19 mouse cellular contexts compared by ENCODE assay signal in genomic region chr10:16524101-16524500, GRCm38 (mm10).
DNase-seq lines count a peak whose midpoint lies in the region; TF ChIP-seq lines count a peak whose summit lies in the region.
"Had no signal": no experiment of that assay in that cellular context is flagged by ENCODE, and none has a peak within 500 bp of the region (broad histone marks: within the 10 kb centered on the region; RNA-seq: fewer than 3 reads in every experiment).

No protein-coding gene starts in this region.

- no peaks in the 10 kb centered on the region for H3K79me2 ChIP-seq in C2C12 (ENCODE audit: control insufficient read depth, insufficient read depth)

- no peaks in the 10 kb centered on the region for H3K79me3 ChIP-seq in C2C12 (ENCODE audit: low read depth)

- no peaks in the 10 kb centered on the region for H3K36me3 ChIP-seq in C2C12 (ENCODE audit: control insufficient read depth, insufficient read depth)
- H3K36me3 ChIP-seq: embryonic facial prominence, embryonic 12.5 days; forebrain, embryonic 15.5 days; heart, embryonic 10.5 days; heart, embryonic 15.5 days; hindbrain, embryonic 13.5 days had no signal

- no peak for TF ChIP-seq CTCF in C2C12 (IDR thresholded peaks at IDR 0.05; ENCODE audit: control insufficient read depth, insufficient read depth, insufficient read length)

- H3K4me3 ChIP-seq in C2C12 (ENCODE audit: insufficient read depth, poor library complexity, severe bottlenecking) = no peak overlapping the region
- H3K4me3 ChIP-seq: embryonic facial prominence, embryonic 12.5 days; forebrain, embryonic 15.5 days; heart, embryonic 10.5 days; heart, embryonic 15.5 days; hindbrain, embryonic 13.5 days had no signal

- H3ac ChIP-seq in C2C12 (ENCODE audit: control insufficient read depth, insufficient read length, low read depth) = peak overlapping the region; percentile 15

- H3K27me3 ChIP-seq in C2C12 (ENCODE audit: control insufficient read depth, insufficient read depth, insufficient read length) = no peaks in the 10 kb centered on the region
- H3K27me3 ChIP-seq: CH12.LX; embryonic facial prominence, embryonic 12.5 days; forebrain, embryonic 15.5 days; heart, embryonic 15.5 days; hindbrain, embryonic 13.5 days had no signal

- DNase-seq in left cerebral cortex, adult 9 months (ENCODE audit: low spot score in 2 of 2) = peak; percentile 3 to 9
- DNase-seq in left cerebral cortex, adult 8-10 months (ENCODE audit: low spot score in 2 of 2) = no peak
- DNase-seq in brain, adult 2 months (ENCODE audit: low read depth, low spot score) = peak; percentile 72
- no peak for DNase-seq in kidney, adult 9 months
- DNase-seq in cerebellum, adult 9-11 months = no peak
- DNase-seq: adrenal gland, adult 8-10 months; adrenal gland, postnatal 36 days; cerebellum, adult 11 months; cerebellum, adult 8-10 months; cerebellum, postnatal 25 days; heart, adult 18-20 months; heart, postnatal 14 days had no signal

TF ChIP-seq in C2C12, 6 proteins besides CTCF, POLR2A, EP300 and RAD21:
- TF ChIP-seq FOSL1 (IDR thresholded peaks at IDR 0.05; ENCODE audit: insufficient read depth, low read length, poor library complexity, severe bottlenecking) = peak; percentile 9
- TF ChIP-seq USF1 (IDR thresholded peaks at IDR 0.05; ENCODE audit: low read depth) = no peak
- no peak for TF ChIP-seq MYOG (IDR thresholded peaks at IDR 0.05; ENCODE audit: control insufficient read depth, extremely low read depth, insufficient read length)
- peak; percentile 75 for TF ChIP-seq MAX (IDR thresholded peaks at IDR 0.05)
- no peak for TF ChIP-seq MYOD1 (IDR thresholded peaks at IDR 0.05; ENCODE audit: control insufficient read depth, insufficient read length, low read depth)
- TF ChIP-seq CEBPB (IDR thresholded peaks at IDR 0.05; ENCODE audit: low read depth) = peak; percentile 10

Comparison
In these comparisons a context has a peak if more than half of its experiments do, and no peak if none do; other contexts are left out.
1. DNase-seq: peak in left cerebral cortex, adult 9 months (2 of 2) and brain, adult 2 months (single experiment); none in left cerebral cortex, adult 8-10 months (0 of 2), kidney, adult 9 months (single experiment) and cerebellum, adult 9-11 months (single experiment).